In the genomic region with DNA sequence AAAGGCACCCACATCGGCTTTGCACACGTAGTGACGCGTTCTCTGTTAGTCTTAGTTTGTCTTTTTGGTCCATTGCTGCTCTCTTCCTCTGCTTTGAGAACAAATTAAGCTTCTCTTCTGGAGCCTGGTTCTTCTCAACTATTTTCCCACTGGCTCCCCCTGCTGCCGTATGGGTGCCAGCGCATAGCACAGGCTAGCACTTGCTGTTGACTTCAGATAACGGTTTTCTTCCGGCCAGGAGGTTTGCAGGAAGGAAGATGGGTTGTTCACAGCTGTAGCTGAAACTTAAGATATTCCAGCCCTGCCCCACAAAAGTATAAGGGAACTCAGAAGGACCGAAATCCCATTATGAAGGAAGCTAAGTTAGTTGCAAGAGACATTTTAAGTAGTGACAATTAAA, we compare ENCODE assay signal across 8 mouse cellular contexts.
DNase-seq lines count a peak whose midpoint lies in the region; ATAC-seq and TF ChIP-seq lines count a peak whose summit lies in the region.

No protein-coding gene starts in this region.

- no peak overlapping the region for H3K4me3 ChIP-seq in midbrain, embryonic 11.5 days (ENCODE audit: low read depth, low read length)
- H3K4me3 ChIP-seq in midbrain, embryonic 16.5 days (ENCODE audit: low read depth, low read length) = no peak overlapping the region
- no peak overlapping the region for H3K4me3 ChIP-seq in bone marrow, adult 2 months (replicated peaks; ENCODE audit: control insufficient read depth, low read depth, low read length)
- H3K4me3 ChIP-seq in embryonic facial prominence, embryonic 15.5 days (replicated peaks) = no peak overlapping the region
- no peak overlapping the region for H3K4me3 ChIP-seq in hindbrain, postnatal 0 days (ENCODE audit: low read length)

- peaks cover 11% of the 10 kb centered on the region for H3K4me1 ChIP-seq in midbrain, embryonic 11.5 days (ENCODE audit: control insufficient read depth, insufficient read depth, low read length)
- H3K4me1 ChIP-seq in midbrain, embryonic 16.5 days (ENCODE audit: control insufficient read depth, insufficient read depth, low read length) = peaks cover 25% of the 10 kb centered on the region
- H3K4me1 ChIP-seq in bone marrow, adult 2 months (ENCODE audit: control insufficient read depth, insufficient read depth, low read length) = no peaks in the 10 kb centered on the region; the same call in none of the 2 replicates
- peaks cover 30% of the 10 kb centered on the region for H3K4me1 ChIP-seq in embryonic facial prominence, embryonic 15.5 days
- H3K4me1 ChIP-seq in hindbrain, postnatal 0 days (ENCODE audit: insufficient read depth, low read length) = peaks cover 5% of the 10 kb centered on the region; the same call in 1 of the 2 replicates

- WGBS in midbrain, embryonic 11.5 days = 33% methylated on average over 9 of the region's 9 CpGs
- WGBS in midbrain, embryonic 16.5 days = 31% methylated on average over 9 of the region's 9 CpGs
- WGBS in bone marrow, adult 2 months = 6% methylated on average over 9 of the region's 9 CpGs
- WGBS in embryonic facial prominence, embryonic 15.5 days = 19% methylated on average over 9 of the region's 9 CpGs
- 31% methylated on average over 9 of the region's 9 CpGs for WGBS in hindbrain, postnatal 0 days

- intact Hi-C loops in left cerebral cortex, postnatal 36 days (cut with DNase I) = loop anchor here (2.0 to 10.0 kb wide), 2 partner anchors 131 to 293 kb away; no protein-coding TSS in a partner anchor

- peak; percentile 95 for DNase-seq in midbrain, embryonic 11.5 days (ENCODE audit: low spot score, missing footprints)
- DNase-seq in hindbrain, postnatal 0 days (ENCODE audit: low spot score) = peak; percentile 80
- DNase-seq in left cerebral cortex, postnatal 36 days (ENCODE audit: low spot score in 2 of 2) = peak; percentile 50 to 60
- peak; percentile 70 to 81 for DNase-seq in natural killer cell, adult 2 months (ENCODE audit: low spot score in 2 of 2)
- peak; percentile 84 to 90 for DNase-seq in thymus, adult 18-20 months

- no peak overlapping the region for H3K4me2 ChIP-seq in midbrain, embryonic 11.5 days
- no peak overlapping the region for H3K4me2 ChIP-seq in midbrain, embryonic 16.5 days (ENCODE audit: low read length)
- H3K4me2 ChIP-seq in embryonic facial prominence, embryonic 15.5 days (replicated peaks) = 0 out of 2 replicates have a peak overlapping the region, but pooled peaks have one; percentile 15
- H3K4me2 ChIP-seq in hindbrain, postnatal 0 days (ENCODE audit: low read depth, low read length) = no peak overlapping the region

- H3K36me3 ChIP-seq in midbrain, embryonic 11.5 days (ENCODE audit: control insufficient read depth, insufficient read depth, low read length) = no peaks in the 10 kb centered on the region
- H3K36me3 ChIP-seq in midbrain, embryonic 16.5 days (ENCODE audit: control insufficient read depth, insufficient read depth, low read length) = no peaks in the 10 kb centered on the region
- no peaks in the 10 kb centered on the region for H3K36me3 ChIP-seq in embryonic facial prominence, embryonic 15.5 days
- no peaks in the 10 kb centered on the region for H3K36me3 ChIP-seq in hindbrain, postnatal 0 days (ENCODE audit: insufficient read depth, low read length)

- H3K9ac ChIP-seq in midbrain, embryonic 11.5 days (ENCODE audit: low read length) = no peak overlapping the region
- H3K9ac ChIP-seq in midbrain, embryonic 16.5 days (ENCODE audit: low read depth, low read length) = no peak overlapping the region
- no peak overlapping the region for H3K9ac ChIP-seq in embryonic facial prominence, embryonic 15.5 days
- no peak overlapping the region for H3K9ac ChIP-seq in hindbrain, postnatal 0 days (replicated peaks; ENCODE audit: low read length)

- no peaks in the 10 kb centered on the region for H3K27me3 ChIP-seq in midbrain, embryonic 11.5 days (ENCODE audit: control insufficient read depth, insufficient read depth, low read length)
- H3K27me3 ChIP-seq in midbrain, embryonic 16.5 days (ENCODE audit: control insufficient read depth, insufficient read depth, low read depth, low read length) = no peaks in the 10 kb centered on the region
- H3K27me3 ChIP-seq in embryonic facial prominence, embryonic 15.5 days = no peaks in the 10 kb centered on the region
- H3K27me3 ChIP-seq in hindbrain, postnatal 0 days (ENCODE audit: insufficient read depth, low read length) = no peaks in the 10 kb centered on the region

- no peak for TF ChIP-seq POLR2A in bone marrow, adult 2 months (IDR thresholded peaks at IDR 0.05; ENCODE audit: borderline replicate concordance, control insufficient read depth, low read depth, low read length)

- no peak overlapping the region for H3K27ac ChIP-seq in midbrain, embryonic 11.5 days (ENCODE audit: low read depth, low read length)
- no peak overlapping the region for H3K27ac ChIP-seq in midbrain, embryonic 16.5 days (ENCODE audit: low read length)
- no peak overlapping the region for H3K27ac ChIP-seq in bone marrow, adult 2 months (ENCODE audit: control insufficient read depth, insufficient read depth, low read depth, low read length, poor library complexity)
- H3K27ac ChIP-seq in embryonic facial prominence, embryonic 15.5 days (replicated peaks) = no peak overlapping the region
- H3K27ac ChIP-seq in hindbrain, postnatal 0 days = no peak overlapping the region

- ATAC-seq in midbrain, embryonic 11.5 days (ENCODE audit: low FRiP score) = 0 out of 2 replicates have a peak, but pooled peaks have one; percentile 20
- no peak for ATAC-seq in midbrain, embryonic 16.5 days
- no peak for ATAC-seq in embryonic facial prominence, embryonic 15.5 days (ENCODE audit: insufficient number of reproducible peaks, low FRiP score, low TSS enrichment, low read depth)
- ATAC-seq in hindbrain, postnatal 0 days = no peak

- H3K9me3 ChIP-seq in midbrain, embryonic 11.5 days (ENCODE audit: control insufficient read depth, low read length) = no peaks in the 10 kb centered on the region
- no peaks in the 10 kb centered on the region for H3K9me3 ChIP-seq in midbrain, embryonic 16.5 days (replicated peaks; ENCODE audit: control insufficient read depth, low read length, poor library complexity, severe bottlenecking)
- no peaks in the 10 kb centered on the region for H3K9me3 ChIP-seq in embryonic facial prominence, embryonic 15.5 days (replicated peaks)
- no peaks in the 10 kb centered on the region for H3K9me3 ChIP-seq in hindbrain, postnatal 0 days (ENCODE audit: low read length)

- peak; percentile 82 for TF ChIP-seq CTCF in bone marrow, adult 2 months (IDR thresholded peaks at IDR 0.05; ENCODE audit: control insufficient read depth, insufficient read depth, low read length)
- TF ChIP-seq CTCF in hindbrain, postnatal 0 days (IDR thresholded peaks at IDR 0.05; ENCODE audit: low read depth) = peak; percentile 79
